Mouse (Mus musculus) splenic B cell, adult 2 months (primary cell): ENCODE data around the gene Ppp1r1b.

Experiments used
- DNase-seq: peaks from one replicate; pipeline ENCODE4 v3.0.0-alpha.2; 2011; ENCODE audit warnings: low read depth, low spot score
- H3K27me3 ChIP-seq: 2 replicates; pipeline ENCODE4 v1.6.1; 2012; ENCODE audit warnings: mild to moderate bottlenecking, low read length, moderate library complexity, mixed read lengths; ENCODE audit not compliant: control insufficient read depth, poor library complexity, insufficient read depth, severe bottlenecking
- H3K36me3 ChIP-seq: 2 replicates; pipeline ENCODE4 v1.6.1; 2012; ENCODE audit warnings: mild to moderate bottlenecking, low read length, moderate library complexity, mixed read lengths; ENCODE audit not compliant: control insufficient read depth, poor library complexity, insufficient read depth, severe bottlenecking

Gene Ppp1r1b

DNA sequence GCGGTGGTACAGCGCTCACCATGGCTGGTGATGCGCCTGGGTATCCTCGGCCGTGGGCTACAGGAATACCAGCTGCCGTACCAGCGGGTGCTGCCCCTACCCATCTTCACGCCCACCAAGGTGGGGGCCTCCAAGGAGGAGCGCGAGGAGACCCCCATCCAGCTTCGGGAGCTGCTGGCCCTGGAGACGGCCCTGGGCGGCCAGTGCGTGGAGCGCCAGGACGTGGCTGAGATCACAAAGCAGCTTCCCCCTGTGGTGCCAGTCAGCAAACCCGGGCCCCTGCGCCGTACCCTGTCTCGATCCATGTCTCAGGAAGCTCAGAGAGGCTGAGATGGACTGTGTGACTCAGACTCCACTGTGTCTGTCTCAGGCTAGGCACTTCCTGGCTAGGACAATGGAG is 36.0 kb downstream of the Ppp1r1b start:
- Histone ChIP-seq H3K36me3 (peaks cover 6% of the 10 kb centered on the region), H3K27me3 (no peaks in the 10 kb centered on the region)
- DNase-seq, result no peak

DNA sequence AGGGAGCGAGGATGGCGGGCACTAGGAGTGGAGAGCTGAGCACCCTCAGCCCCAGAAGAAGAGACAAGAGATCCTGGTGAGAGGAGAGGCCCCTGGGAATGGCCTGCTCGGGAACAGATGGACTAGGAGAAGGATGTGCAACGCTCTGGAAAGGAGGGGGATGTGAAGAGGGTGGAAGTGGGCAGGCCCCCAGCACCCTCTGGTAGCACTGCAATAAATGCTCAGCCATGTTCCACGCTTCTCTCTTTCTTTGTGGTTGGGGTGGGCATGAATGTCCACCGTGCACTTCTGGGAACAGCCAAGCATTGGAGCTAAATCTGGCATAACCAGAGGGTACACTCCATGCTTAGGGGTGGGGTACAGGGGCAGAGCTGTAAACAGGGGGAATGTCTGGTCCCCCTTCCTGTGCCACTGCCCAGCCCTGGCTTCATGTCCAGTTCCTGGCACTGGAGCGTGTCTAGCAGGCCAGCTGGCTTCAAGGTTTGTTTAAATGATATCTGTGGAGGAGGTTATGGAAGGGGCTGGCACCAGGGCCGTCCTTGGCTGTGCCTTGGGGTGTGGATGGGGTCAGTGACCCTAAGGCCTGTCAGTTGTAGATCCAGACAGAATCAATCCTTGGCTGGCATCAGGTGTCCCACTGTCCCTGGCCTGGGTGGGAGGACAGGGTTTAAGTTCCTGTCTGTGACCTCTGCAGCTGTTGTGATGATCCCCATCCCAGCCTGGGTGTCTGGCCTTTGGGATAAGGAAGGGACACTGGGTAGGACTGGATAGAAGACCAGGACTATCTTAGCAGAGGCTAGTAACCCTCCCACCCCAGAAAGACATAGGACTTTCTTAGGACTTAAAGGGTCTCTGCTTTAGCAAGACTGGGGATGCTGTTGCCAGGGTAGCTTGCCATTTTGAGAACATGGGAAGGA is 36.8 kb downstream of the Ppp1r1b start:
- DNase-seq, result no peak
- Histone ChIP-seq H3K27me3 (no peaks in the 10 kb centered on the region), H3K36me3 (peaks cover 1% of the 10 kb centered on the region)

DNA sequence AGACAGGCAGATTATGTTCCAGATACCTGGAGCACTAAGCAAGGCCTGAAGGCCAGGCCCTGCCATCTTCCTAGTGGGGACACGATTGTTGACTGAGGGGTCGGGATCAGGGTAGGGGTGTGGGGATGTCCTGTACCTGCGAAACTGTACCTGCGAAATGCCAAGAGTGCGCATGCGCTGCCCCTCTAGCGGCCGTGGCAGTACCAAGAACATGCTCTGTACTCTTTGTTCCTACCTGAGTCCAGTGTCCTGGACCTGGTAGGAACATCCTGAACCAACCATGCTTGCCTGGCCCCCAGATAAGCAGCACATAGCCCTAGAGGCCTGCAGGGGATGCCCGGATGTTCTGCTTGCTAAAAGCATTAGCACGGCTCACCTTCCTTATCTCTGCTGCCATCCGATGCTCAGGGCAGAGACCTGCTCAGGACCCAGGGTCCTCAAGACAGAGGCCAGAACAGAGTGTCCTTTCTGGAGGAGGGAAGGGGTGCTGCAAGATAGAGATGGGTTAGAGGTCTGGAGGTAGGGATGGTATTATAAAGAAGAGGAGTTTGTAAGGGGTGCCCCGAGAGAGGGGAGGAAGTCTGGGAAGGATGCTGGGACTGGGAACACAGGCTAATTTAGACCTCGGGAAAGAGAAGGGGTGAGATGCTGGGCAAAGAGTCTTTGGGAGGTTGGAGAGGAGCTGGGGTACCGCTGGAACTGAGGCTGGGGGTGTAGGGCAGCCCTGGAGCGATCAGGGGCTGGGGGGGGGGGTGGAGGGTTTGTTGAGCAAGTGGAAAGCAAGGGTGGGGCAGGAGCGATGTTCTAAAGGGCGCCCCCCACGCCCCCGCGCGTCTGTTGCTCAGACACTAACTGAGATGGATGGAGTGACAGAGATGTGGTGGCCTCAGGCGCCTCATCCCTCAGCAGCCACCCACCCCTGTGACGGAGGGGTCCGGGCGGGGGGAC is 37.7 kb downstream of the Ppp1r1b start, which contains the start of gene Pnmt:
TSS of gene Pnmt (plus strand) at position 813 of the 948 bp plus-strand sequence.
- Histone ChIP-seq H3K27me3 (no peaks in the 10 kb centered on the region), H3K36me3 (no peaks in the 10 kb centered on the region)
- no peak for DNase-seq

DNA sequence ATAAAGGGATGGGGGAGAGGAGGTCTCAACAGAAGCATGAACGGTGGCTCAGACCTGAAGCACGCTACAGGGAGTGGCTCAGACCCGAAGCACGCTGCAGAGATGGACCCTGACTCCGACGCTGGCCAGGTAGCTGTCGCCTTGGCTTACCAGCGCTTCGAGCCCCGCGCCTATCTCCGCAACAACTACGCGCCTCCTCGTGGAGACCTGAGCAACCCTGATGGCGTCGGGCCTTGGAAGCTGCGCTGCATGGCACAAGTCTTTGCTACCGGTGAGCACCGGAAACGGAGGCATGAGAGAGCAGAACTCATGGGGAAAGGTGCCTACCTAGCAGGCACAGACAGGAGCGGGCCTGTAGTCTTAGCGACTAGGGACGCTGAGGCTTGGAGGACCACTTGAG is 38.4 kb downstream of the Ppp1r1b start:
- DNase-seq, result no peak
- Histone ChIP-seq H3K36me3 (no peaks in the 10 kb centered on the region), H3K27me3 (no peaks in the 10 kb centered on the region)

DNA sequence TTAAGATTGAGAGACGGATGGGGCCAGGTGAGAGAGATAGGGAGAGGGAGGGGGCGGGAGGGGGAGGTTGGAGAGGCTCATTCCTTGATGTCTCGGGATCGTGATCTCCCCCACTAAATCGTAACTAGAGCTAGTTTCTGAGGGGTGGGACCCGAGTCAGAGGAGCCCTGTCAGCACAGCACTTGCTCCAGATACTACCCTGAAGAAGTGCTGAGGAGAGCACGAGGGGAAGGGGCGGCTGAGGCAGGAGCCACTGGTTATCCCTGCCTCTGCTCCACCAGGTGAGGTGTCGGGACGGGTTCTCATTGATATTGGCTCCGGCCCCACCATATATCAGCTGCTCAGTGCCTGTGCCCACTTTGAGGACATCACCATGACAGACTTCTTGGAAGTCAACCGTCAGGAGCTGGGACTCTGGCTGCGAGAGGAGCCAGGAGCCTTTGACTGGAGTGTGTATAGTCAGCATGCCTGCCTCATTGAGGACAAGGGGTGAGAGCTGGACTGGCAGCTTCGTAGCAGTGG is 38.9 kb downstream of the Ppp1r1b start:
- Histone ChIP-seq H3K27me3 (no peaks in the 10 kb centered on the region), H3K36me3 (no peaks in the 10 kb centered on the region)
- DNase-seq, result no peak

DNA sequence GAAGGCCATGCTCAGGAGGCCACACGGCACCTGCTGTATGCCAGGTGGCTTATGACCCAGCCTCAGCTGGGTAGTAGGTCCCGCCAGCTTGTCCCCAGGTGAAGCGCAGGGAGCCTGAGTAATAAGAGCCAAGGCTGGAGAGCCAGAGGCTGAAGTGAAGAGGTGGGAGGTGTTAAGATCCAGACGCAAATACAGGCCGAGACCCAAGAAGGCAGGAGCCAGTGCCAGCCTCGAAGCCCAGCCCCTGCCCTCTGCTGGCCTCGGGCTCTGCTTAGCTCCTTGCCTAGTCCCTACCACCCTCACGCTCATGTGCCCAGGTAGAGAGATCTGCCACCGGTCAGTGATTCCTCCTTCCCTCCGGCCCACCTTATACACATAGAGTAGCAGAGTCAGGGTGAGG is 40.1 kb downstream of the Ppp1r1b start:
- Histone ChIP-seq H3K36me3 (no peaks in the 10 kb centered on the region), H3K27me3 (no peaks in the 10 kb centered on the region)
- no peak for DNase-seq

DNA sequence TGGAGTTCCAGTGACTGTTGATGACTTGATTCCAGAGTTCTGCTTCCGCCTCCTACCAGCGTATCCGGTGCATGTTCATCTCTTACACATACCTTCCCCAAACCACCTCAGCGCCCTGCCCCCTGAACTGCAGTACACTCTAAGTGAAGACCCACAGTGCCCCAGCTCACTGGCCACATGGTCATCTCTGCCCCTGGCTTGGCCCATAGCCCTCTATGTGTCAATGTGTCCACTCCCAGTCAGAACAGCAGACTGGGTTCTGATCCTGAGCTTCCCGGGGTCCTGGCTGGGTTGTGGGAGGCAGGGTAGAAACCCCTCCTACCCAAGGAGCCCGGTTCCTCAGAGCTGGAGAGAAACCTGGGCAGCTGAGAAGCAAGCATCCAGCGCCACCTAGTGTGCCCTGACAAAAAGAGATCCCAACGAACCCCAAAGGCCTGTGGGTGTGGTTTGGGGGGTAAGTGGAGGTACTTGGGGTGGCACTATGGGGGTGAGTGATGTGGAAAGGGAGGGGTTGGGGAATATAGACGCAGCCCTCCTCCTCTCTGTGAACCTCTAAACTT is 41.1 kb downstream of the Ppp1r1b start:
- H3K27me3 ChIP-seq, result no peaks in the 10 kb centered on the region
- DNase-seq, result peak; percentile 68
- H3K36me3 ChIP-seq, result no peaks in the 10 kb centered on the region

DNA sequence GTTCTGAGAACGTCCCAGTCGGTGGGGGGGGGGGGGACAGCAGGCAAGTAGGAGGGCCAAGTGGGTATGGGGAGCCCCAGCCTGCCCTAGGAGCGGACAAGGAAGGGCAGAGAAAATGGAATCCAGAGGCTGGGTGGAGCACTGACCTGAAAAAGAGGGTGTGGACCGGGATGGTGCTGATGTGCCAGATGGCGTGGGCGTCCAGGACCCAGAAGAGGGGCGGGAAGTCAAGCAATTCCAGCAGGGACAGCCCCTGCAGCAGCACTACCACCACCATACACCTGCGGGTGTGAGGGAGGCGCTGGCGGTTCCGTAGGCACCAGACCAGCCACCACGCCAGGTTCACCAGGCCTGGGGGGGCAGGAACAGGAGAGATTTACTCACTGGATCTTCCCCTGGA is 41.9 kb downstream of the Ppp1r1b start:
- H3K27me3 ChIP-seq, result no peaks in the 10 kb centered on the region
- DNase-seq, result no peak
- no peaks in the 10 kb centered on the region for H3K36me3 ChIP-seq

DNA sequence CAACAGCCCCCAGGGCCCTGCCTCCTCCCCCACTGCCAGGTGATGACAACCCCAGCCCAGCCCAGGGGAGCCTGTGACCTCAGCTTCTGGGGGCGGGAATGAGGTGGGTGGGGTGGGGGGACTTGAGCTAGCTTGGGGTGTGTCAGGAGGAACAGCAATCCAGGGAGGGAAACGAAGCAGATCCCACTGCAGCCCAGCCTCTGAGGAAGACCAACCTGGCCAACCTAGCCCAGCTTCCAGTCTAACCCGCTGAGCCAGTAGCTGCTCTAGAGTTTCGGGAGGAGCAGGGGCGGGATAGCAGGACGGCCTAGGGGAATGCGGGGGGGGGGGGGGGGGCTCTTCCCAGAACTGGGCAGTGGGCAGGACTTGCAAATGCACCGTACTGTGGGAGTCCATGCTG is 43.8 kb downstream of the Ppp1r1b start:
- Histone ChIP-seq H3K27me3 (no peaks in the 10 kb centered on the region; the same call in 1 of the 2 replicates), H3K36me3 (no peaks in the 10 kb centered on the region)
- DNase-seq, result no peak

DNA sequence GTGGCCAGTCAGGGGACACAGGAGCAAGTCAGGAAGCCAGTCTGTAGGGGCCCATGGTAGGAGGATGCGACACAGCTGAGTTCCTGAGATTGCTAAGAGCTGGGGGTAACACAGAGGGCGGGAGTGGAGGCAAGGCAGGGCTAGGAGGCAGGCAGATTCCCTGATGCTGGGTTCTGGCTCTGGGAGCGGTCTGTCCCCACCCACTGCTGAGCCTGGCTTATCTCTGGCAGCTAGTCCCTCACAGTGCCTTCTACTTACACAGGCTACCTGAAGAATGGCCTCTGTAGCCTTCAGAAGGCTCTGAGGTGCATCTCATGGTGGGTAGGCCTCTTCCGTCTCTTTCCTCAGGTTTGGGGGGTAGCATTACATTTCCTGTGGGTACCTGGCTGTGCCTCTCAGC is 44.4 kb downstream of the Ppp1r1b start:
- Histone ChIP-seq H3K27me3 (no peaks in the 10 kb centered on the region; the same call in 1 of the 2 replicates), H3K36me3 (no peaks in the 10 kb centered on the region)
- DNase-seq, result no peak

DNA sequence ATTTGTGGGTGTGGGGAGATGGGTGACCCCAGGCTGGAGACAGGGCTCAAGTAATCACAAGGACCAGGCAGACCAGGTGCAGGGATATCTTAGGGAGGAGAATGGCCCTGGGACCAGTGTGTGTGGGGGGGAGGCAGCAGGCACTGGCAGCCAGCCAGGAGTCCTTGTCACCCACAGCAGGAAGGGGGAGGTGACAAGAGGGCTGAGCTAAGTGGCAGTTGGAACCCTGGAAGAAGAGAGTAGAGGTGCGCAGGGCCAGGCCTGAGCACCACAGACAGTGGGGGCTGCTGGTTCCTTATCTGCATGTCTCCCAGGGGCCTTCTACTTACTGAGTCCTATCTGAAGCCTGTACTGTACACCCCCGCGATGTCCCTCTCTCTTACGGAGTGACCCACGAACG is 45.1 kb downstream of the Ppp1r1b start:
- no peaks in the 10 kb centered on the region; the same call in 1 of the 2 replicates for H3K27me3 ChIP-seq
- H3K36me3 ChIP-seq, result no peaks in the 10 kb centered on the region
- no peak for DNase-seq

DNA sequence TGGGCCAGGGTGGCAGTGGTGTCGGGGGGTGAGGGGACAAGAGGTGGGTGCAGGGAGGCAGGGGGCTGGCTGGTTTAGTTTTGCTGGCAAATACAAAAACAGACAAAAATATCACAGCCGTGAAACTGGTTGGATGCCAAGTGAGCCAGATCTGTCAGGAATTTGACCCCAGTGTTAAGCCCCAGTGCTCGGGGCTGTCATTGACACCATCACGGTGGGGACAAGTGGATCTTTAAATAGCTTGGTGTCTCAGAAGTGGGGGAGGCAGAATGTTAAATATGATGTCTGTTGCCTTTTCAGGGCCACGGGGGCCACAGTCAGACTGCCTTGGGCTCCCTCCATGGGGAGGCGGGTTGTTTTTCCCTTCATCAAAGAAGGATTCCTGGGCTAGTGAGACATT is 46.1 kb downstream of the Ppp1r1b start:
- H3K27me3 ChIP-seq, result no peaks in the 10 kb centered on the region; the same call in 1 of the 2 replicates
- H3K36me3 ChIP-seq, result no peaks in the 10 kb centered on the region
- DNase-seq, result no peak

DNA sequence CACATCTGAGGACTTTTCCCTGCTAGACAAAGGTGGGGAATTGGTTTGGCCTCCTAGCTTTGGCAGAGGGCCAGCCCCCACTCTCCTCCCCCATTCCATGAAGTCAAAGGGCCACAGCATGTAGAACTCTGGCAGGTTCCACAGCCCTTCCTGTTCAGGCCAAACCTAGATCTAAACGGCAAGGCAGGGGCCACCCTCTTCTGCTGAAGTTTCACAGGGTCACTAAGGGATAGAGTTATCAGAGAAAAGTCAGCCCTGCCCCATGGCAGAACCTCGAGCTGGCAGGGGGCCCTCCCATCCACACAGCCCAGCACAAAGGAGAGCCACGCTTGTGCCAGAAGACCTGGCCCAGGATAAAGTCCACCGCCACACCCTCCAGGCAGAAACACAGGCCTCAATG is 46.8 kb downstream of the Ppp1r1b start:
- H3K36me3 ChIP-seq, result no peaks in the 10 kb centered on the region
- no peak for DNase-seq
- H3K27me3 ChIP-seq, result no peaks in the 10 kb centered on the region; the same call in 1 of the 2 replicates

DNA sequence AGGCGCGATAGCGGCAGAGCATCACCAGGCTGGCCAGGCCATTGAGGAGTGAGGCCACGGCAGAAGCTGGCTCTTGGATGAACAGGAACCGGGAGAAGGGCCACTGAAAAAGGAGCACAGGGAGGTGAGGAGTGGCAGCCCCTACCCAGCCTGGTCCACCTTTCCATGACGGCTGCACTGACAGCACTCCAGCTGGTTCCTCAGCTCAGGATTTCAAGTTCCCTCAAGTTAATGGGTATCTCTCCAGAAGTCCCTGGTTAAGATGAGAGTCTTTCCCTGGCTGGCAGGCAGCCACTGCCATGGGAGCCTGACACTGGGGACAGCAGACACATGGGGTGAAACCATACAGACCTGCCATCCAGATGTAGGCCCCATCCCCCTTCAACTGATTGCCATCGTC is 49.7 kb downstream of the Ppp1r1b start:
- DNase-seq, result no peak
- Histone ChIP-seq H3K27me3 (no peaks in the 10 kb centered on the region; the same call in 1 of the 2 replicates), H3K36me3 (no peaks in the 10 kb centered on the region)
